Mouse (Mus musculus): ENCODE results near the gene Tmem120a. TPM values are rescaled to one million over a fixed set of nuclear protein-coding genes. Genes with fewer than 3 reads are reported as not detected.

The Tmem120a gene
- polyA plus RNA-seq, 1 experiment from 2014 or later = 23.2 TPM

- Histone ChIP-seq H3K27ac (ENCODE audit: low read depth, low read length) (no peak overlapping the region), H3K27me3 (replicated peaks; ENCODE audit: control insufficient read depth, insufficient read depth, low read length) (no peaks in the 10 kb centered on the region), H3K9me3 (ENCODE audit: control insufficient read depth, low read length) (no peaks in the 10 kb centered on the region), H3K4me3 (ENCODE audit: low read depth, low read length) (no peak overlapping the region), H3K36me3 (ENCODE audit: control insufficient read depth, insufficient read depth, low read length) (peaks cover 32% of the 10 kb centered on the region), H3K4me1 (replicated peaks; ENCODE audit: control insufficient read depth, insufficient read depth, low read length) (peaks cover 2% of the 10 kb centered on the region; the same call in 1 of the 2 replicates), H3K4me2 (no peak overlapping the region), H3K9ac (ENCODE audit: low read depth, low read length) (no peak overlapping the region)
- ATAC-seq (replicated peaks; ENCODE audit: low FRiP score) (no peak), DNase-seq (ENCODE audit: low spot score) (no peak)
- WGBS = 95% methylated on average over 16 of the region's 16 CpGs
Measured at GRCm38 (mm10) chr5:135736544-135736943, 7.7 kb downstream of the Tmem120a start.

GRCm38 (mm10) chr5:135735741-135736140 lies 8.5 kb downstream of the Tmem120a start:
- DNase-seq (ENCODE audit: low spot score) (no peak), ATAC-seq (replicated peaks; ENCODE audit: low FRiP score) (no peak)
- H3K9me3 ChIP-seq (ENCODE audit: control insufficient read depth, low read length) = no peaks in the 10 kb centered on the region
- no peak overlapping the region for H3K4me2 ChIP-seq
- H3K4me3 ChIP-seq (ENCODE audit: low read depth, low read length) = no peak overlapping the region
- no peak overlapping the region for H3K9ac ChIP-seq (ENCODE audit: low read depth, low read length)
- H3K27ac ChIP-seq (ENCODE audit: low read depth, low read length) = no peak overlapping the region
- 92% methylated on average over 13 of the region's 13 CpGs for WGBS
- peaks cover 40% of the 10 kb centered on the region for H3K36me3 ChIP-seq (ENCODE audit: control insufficient read depth, insufficient read depth, low read length)
- no peaks in the 10 kb centered on the region for H3K27me3 ChIP-seq (replicated peaks; ENCODE audit: control insufficient read depth, insufficient read depth, low read length)
- peaks cover 2% of the 10 kb centered on the region; the same call in 1 of the 2 replicates for H3K4me1 ChIP-seq (replicated peaks; ENCODE audit: control insufficient read depth, insufficient read depth, low read length)

GRCm38 (mm10) chr5:135734057-135734680 lies 10.1 kb downstream of the Tmem120a start:
- no peaks in the 10 kb centered on the region for H3K9me3 ChIP-seq (ENCODE audit: control insufficient read depth, low read length)
- no peak overlapping the region for H3K9ac ChIP-seq (ENCODE audit: low read depth, low read length)
- no peak overlapping the region for H3K27ac ChIP-seq (ENCODE audit: low read depth, low read length)
- 91% methylated on average over 42 of the region's 42 CpGs for WGBS
- no peak for DNase-seq (ENCODE audit: low spot score)
- H3K27me3 ChIP-seq (replicated peaks; ENCODE audit: control insufficient read depth, insufficient read depth, low read length) = no peaks in the 10 kb centered on the region
- no peak overlapping the region for H3K4me3 ChIP-seq (ENCODE audit: low read depth, low read length)
- peaks cover 2% of the 10 kb centered on the region; the same call in 1 of the 2 replicates for H3K4me1 ChIP-seq (replicated peaks; ENCODE audit: control insufficient read depth, insufficient read depth, low read length)
- peaks cover 49% of the 10 kb centered on the region for H3K36me3 ChIP-seq (ENCODE audit: control insufficient read depth, insufficient read depth, low read length)
- ATAC-seq (replicated peaks; ENCODE audit: low FRiP score) = no peak
- H3K4me2 ChIP-seq = no peak overlapping the region

GRCm38 (mm10) chr5:135733071-135733470 lies 11.2 kb downstream of the Tmem120a start:
- Histone ChIP-seq H3K4me2 (no peak overlapping the region), H3K27me3 (replicated peaks; ENCODE audit: control insufficient read depth, insufficient read depth, low read length) (no peaks in the 10 kb centered on the region), H3K27ac (ENCODE audit: low read depth, low read length) (no peak overlapping the region), H3K4me3 (ENCODE audit: low read depth, low read length) (no peak overlapping the region), H3K9ac (ENCODE audit: low read depth, low read length) (no peak overlapping the region), H3K36me3 (ENCODE audit: control insufficient read depth, insufficient read depth, low read length) (peaks cover 53% of the 10 kb centered on the region), H3K9me3 (ENCODE audit: control insufficient read depth, low read length) (no peaks in the 10 kb centered on the region), H3K4me1 (replicated peaks; ENCODE audit: control insufficient read depth, insufficient read depth, low read length) (no peaks in the 10 kb centered on the region)
- DNase-seq (ENCODE audit: low spot score) (no peak), ATAC-seq (replicated peaks; ENCODE audit: low FRiP score) (no peak)
- WGBS = 88% methylated on average over 4 of the region's 4 CpGs

GRCm38 (mm10) chr5:135731322-135731721 lies 12.9 kb downstream of the Tmem120a start:
- 92% methylated on average over 16 of the region's 16 CpGs for WGBS
- H3K27ac ChIP-seq (ENCODE audit: low read depth, low read length) = no peak overlapping the region
- peaks cover 53% of the 10 kb centered on the region for H3K36me3 ChIP-seq (ENCODE audit: control insufficient read depth, insufficient read depth, low read length)
- no peak overlapping the region for H3K9ac ChIP-seq (ENCODE audit: low read depth, low read length)
- ATAC-seq (replicated peaks; ENCODE audit: low FRiP score) (no peak), DNase-seq (ENCODE audit: low spot score) (no peak)
- no peaks in the 10 kb centered on the region for H3K9me3 ChIP-seq (ENCODE audit: control insufficient read depth, low read length)
- no peaks in the 10 kb centered on the region for H3K4me1 ChIP-seq (replicated peaks; ENCODE audit: control insufficient read depth, insufficient read depth, low read length)
- no peak overlapping the region for H3K4me2 ChIP-seq
- H3K27me3 ChIP-seq (replicated peaks; ENCODE audit: control insufficient read depth, insufficient read depth, low read length) = no peaks in the 10 kb centered on the region
- H3K4me3 ChIP-seq (ENCODE audit: low read depth, low read length) = no peak overlapping the region

GRCm38 (mm10) chr5:135730916-135731315 lies 13.3 kb downstream of the Tmem120a start:
- Histone ChIP-seq H3K36me3 (ENCODE audit: control insufficient read depth, insufficient read depth, low read length) (peaks cover 53% of the 10 kb centered on the region), H3K4me3 (ENCODE audit: low read depth, low read length) (no peak overlapping the region), H3K4me2 (no peak overlapping the region), H3K27ac (ENCODE audit: low read depth, low read length) (no peak overlapping the region), H3K27me3 (replicated peaks; ENCODE audit: control insufficient read depth, insufficient read depth, low read length) (no peaks in the 10 kb centered on the region), H3K9me3 (ENCODE audit: control insufficient read depth, low read length) (no peaks in the 10 kb centered on the region), H3K4me1 (replicated peaks; ENCODE audit: control insufficient read depth, insufficient read depth, low read length) (peaks cover 4% of the 10 kb centered on the region; the same call in 1 of the 2 replicates), H3K9ac (ENCODE audit: low read depth, low read length) (no peak overlapping the region)
- DNase-seq (ENCODE audit: low spot score) (no peak), ATAC-seq (replicated peaks; ENCODE audit: low FRiP score) (no peak)
- 93% methylated on average over 10 of the region's 10 CpGs for WGBS

- Histone ChIP-seq H3K4me3 (ENCODE audit: low read depth, low read length) (no peak overlapping the region), H3K36me3 (ENCODE audit: control insufficient read depth, insufficient read depth, low read length) (peaks cover 51% of the 10 kb centered on the region), H3K27me3 (replicated peaks; ENCODE audit: control insufficient read depth, insufficient read depth, low read length) (no peaks in the 10 kb centered on the region), H3K9me3 (ENCODE audit: control insufficient read depth, low read length) (no peaks in the 10 kb centered on the region), H3K4me2 (no peak overlapping the region), H3K4me1 (replicated peaks; ENCODE audit: control insufficient read depth, insufficient read depth, low read length) (peaks cover 7% of the 10 kb centered on the region), H3K9ac (ENCODE audit: low read depth, low read length) (no peak overlapping the region), H3K27ac (ENCODE audit: low read depth, low read length) (no peak overlapping the region)
- DNase-seq (ENCODE audit: low spot score) (no peak), ATAC-seq (replicated peaks; ENCODE audit: low FRiP score) (no peak)
- 96% methylated on average over 10 of the region's 10 CpGs for WGBS
Measured at GRCm38 (mm10) chr5:135730278-135730677, 14.0 kb downstream of the Tmem120a start.

GRCm38 (mm10) chr5:135729351-135729750 lies 14.9 kb downstream of the Tmem120a start:
- DNase-seq (ENCODE audit: low spot score) (no peak), ATAC-seq (replicated peaks; ENCODE audit: low FRiP score) (no peak)
- Histone ChIP-seq H3K27ac (ENCODE audit: low read depth, low read length) (no peak overlapping the region), H3K4me1 (replicated peaks; ENCODE audit: control insufficient read depth, insufficient read depth, low read length) (peaks cover 16% of the 10 kb centered on the region), H3K9me3 (ENCODE audit: control insufficient read depth, low read length) (no peaks in the 10 kb centered on the region), H3K4me3 (ENCODE audit: low read depth, low read length) (no peak overlapping the region), H3K36me3 (ENCODE audit: control insufficient read depth, insufficient read depth, low read length) (peaks cover 45% of the 10 kb centered on the region), H3K4me2 (no peak overlapping the region), H3K27me3 (replicated peaks; ENCODE audit: control insufficient read depth, insufficient read depth, low read length) (no peaks in the 10 kb centered on the region), H3K9ac (ENCODE audit: low read depth, low read length) (no peak overlapping the region)
- 90% methylated on average over 13 of the region's 13 CpGs for WGBS

- Histone ChIP-seq H3K9me3 (ENCODE audit: control insufficient read depth, low read length) (no peaks in the 10 kb centered on the region), H3K4me1 (replicated peaks; ENCODE audit: control insufficient read depth, insufficient read depth, low read length) (peaks cover 16% of the 10 kb centered on the region), H3K9ac (ENCODE audit: low read depth, low read length) (no peak overlapping the region), H3K36me3 (ENCODE audit: control insufficient read depth, insufficient read depth, low read length) (peaks cover 35% of the 10 kb centered on the region), H3K27me3 (replicated peaks; ENCODE audit: control insufficient read depth, insufficient read depth, low read length) (no peaks in the 10 kb centered on the region), H3K27ac (ENCODE audit: low read depth, low read length) (no peak overlapping the region), H3K4me2 (no peak overlapping the region), H3K4me3 (ENCODE audit: low read depth, low read length) (no peak overlapping the region)
- ATAC-seq (replicated peaks; ENCODE audit: low FRiP score) = no peak
- no peak for DNase-seq (ENCODE audit: low spot score)
- 91% methylated on average over 13 of the region's 13 CpGs for WGBS
Measured at GRCm38 (mm10) chr5:135728361-135728760, 15.9 kb downstream of the Tmem120a start.

Data from liver, embryonic 11.5 days (tissue).